25 mouse cellular contexts compared by ENCODE assay signal in genomic region chr9:91509672-91510071, GRCm38 (mm10).
A peak's percentile ranks its signal among the peaks of the same experiment; 100 is the strongest.
DNase-seq lines count a peak whose midpoint lies in the region; ATAC-seq and TF ChIP-seq lines count a peak whose summit lies in the region.
"Had no signal": no experiment of that assay in that cellular context is flagged by ENCODE, and none has a peak within 500 bp of the region (broad histone marks: within the 10 kb centered on the region; RNA-seq: fewer than 3 reads in every experiment).

No protein-coding gene starts in this region.

- DNase-seq in forebrain, embryonic 11.5 days (ENCODE audit: low spot score), result no peak
- DNase-seq in forebrain, postnatal 0 days, result no peak
- DNase-seq in hindbrain, postnatal 0 days (ENCODE audit: low spot score), result no peak
- DNase-seq in urinary bladder, postnatal 4 days (ENCODE audit: low spot score in 2 of 2), result no peak
- DNase-seq: adrenal gland, adult 8-10 months; adrenal gland, postnatal 36 days; B cell, adult 2 months; cerebellum, adult 11 months; cerebellum, adult 8-10 months; cerebellum, postnatal 14 days; embryo, embryonic 11 days; gastrocnemius, adult 2 months; gastrocnemius, postnatal 25 days; heart, postnatal 10 days; heart, postnatal 4 days had no signal

- WGBS in forebrain, embryonic 11.5 days, result 63% methylated on average over 3 of the region's 3 CpGs
- WGBS in forebrain, postnatal 0 days, result 41% methylated on average over 3 of the region's 3 CpGs
- WGBS in hindbrain, embryonic 12.5 days, result 71% methylated on average over 3 of the region's 3 CpGs
- WGBS in hindbrain, postnatal 0 days, result 55% methylated on average over 3 of the region's 3 CpGs
- 53% methylated on average over 3 of the region's 3 CpGs for WGBS in midbrain, embryonic 15.5 days
- 57% methylated on average over 3 of the region's 3 CpGs for WGBS in midbrain, embryonic 13.5 days
- 41% methylated on average over 3 of the region's 3 CpGs for WGBS in forebrain, embryonic 16.5 days

- no peaks in the 10 kb centered on the region for H3K36me3 ChIP-seq in forebrain, embryonic 11.5 days (ENCODE audit: control insufficient read depth, insufficient read depth, low read length)
- no peaks in the 10 kb centered on the region for H3K36me3 ChIP-seq in forebrain, postnatal 0 days (ENCODE audit: insufficient read depth)
- H3K36me3 ChIP-seq in hindbrain, embryonic 12.5 days, result no peaks in the 10 kb centered on the region
- no peaks in the 10 kb centered on the region for H3K36me3 ChIP-seq in hindbrain, postnatal 0 days (ENCODE audit: insufficient read depth, low read length)
- no peaks in the 10 kb centered on the region for H3K36me3 ChIP-seq in midbrain, embryonic 15.5 days (replicated peaks)
- H3K36me3 ChIP-seq in midbrain, embryonic 13.5 days, result no peaks in the 10 kb centered on the region
- H3K36me3 ChIP-seq in forebrain, embryonic 16.5 days (ENCODE audit: control insufficient read depth, insufficient read depth), result no peaks in the 10 kb centered on the region
- H3K36me3 ChIP-seq: embryonic facial prominence, embryonic 15.5 days; G1E; heart, embryonic 10.5 days; intestine, embryonic 15.5 days had no signal

- H3K27ac ChIP-seq in forebrain, embryonic 11.5 days (ENCODE audit: low read depth, low read length), result no peak overlapping the region
- no peak overlapping the region for H3K27ac ChIP-seq in forebrain, postnatal 0 days (ENCODE audit: low read depth, low read length)
- H3K27ac ChIP-seq in hindbrain, embryonic 12.5 days, result no peak overlapping the region
- H3K27ac ChIP-seq in hindbrain, postnatal 0 days, result no peak overlapping the region
- peak overlapping the region; percentile 42; the same call in 1 of the 2 replicates for H3K27ac ChIP-seq in midbrain, embryonic 15.5 days
- no peak overlapping the region for H3K27ac ChIP-seq in midbrain, embryonic 13.5 days
- no peak overlapping the region for H3K27ac ChIP-seq in forebrain, embryonic 16.5 days (ENCODE audit: low read length)
- H3K27ac ChIP-seq: embryonic facial prominence, embryonic 15.5 days; gastrocnemius, adult 2 months; heart, embryonic 10.5 days; intestine, embryonic 15.5 days had no signal

- no peaks in the 10 kb centered on the region for H3K9me3 ChIP-seq in forebrain, embryonic 11.5 days (ENCODE audit: control insufficient read depth, low read length)
- H3K9me3 ChIP-seq in forebrain, postnatal 0 days (ENCODE audit: low read length), result no peaks in the 10 kb centered on the region
- H3K9me3 ChIP-seq in hindbrain, embryonic 12.5 days (replicated peaks), result no peaks in the 10 kb centered on the region
- H3K9me3 ChIP-seq in hindbrain, postnatal 0 days (ENCODE audit: low read length), result no peaks in the 10 kb centered on the region
- H3K9me3 ChIP-seq in midbrain, embryonic 15.5 days, result no peaks in the 10 kb centered on the region
- H3K9me3 ChIP-seq in midbrain, embryonic 13.5 days, result no peaks in the 10 kb centered on the region
- no peaks in the 10 kb centered on the region for H3K9me3 ChIP-seq in forebrain, embryonic 16.5 days (ENCODE audit: control insufficient read depth, low read length)
- H3K9me3 ChIP-seq: embryonic facial prominence, embryonic 15.5 days; G1E; heart, embryonic 10.5 days; intestine, embryonic 15.5 days had no signal

- TF ChIP-seq CTCF in forebrain, postnatal 0 days (IDR thresholded peaks at IDR 0.05; ENCODE audit: low read depth), result no peak
- no peak for TF ChIP-seq CTCF in hindbrain, postnatal 0 days (IDR thresholded peaks at IDR 0.05; ENCODE audit: low read depth)

- no peaks in the 10 kb centered on the region for H3K4me1 ChIP-seq in forebrain, embryonic 11.5 days (replicated peaks; ENCODE audit: control insufficient read depth, insufficient read depth, low read length)
- no peaks in the 10 kb centered on the region for H3K4me1 ChIP-seq in forebrain, postnatal 0 days (ENCODE audit: insufficient read depth)
- no peaks in the 10 kb centered on the region for H3K4me1 ChIP-seq in hindbrain, embryonic 12.5 days
- no peaks in the 10 kb centered on the region for H3K4me1 ChIP-seq in hindbrain, postnatal 0 days (ENCODE audit: insufficient read depth, low read length)
- H3K4me1 ChIP-seq in midbrain, embryonic 15.5 days, result peaks cover 3% of the 10 kb centered on the region; the same call in 1 of the 2 replicates
- H3K4me1 ChIP-seq in midbrain, embryonic 13.5 days (replicated peaks), result 0 out of 2 replicates have a peak, but pooled peaks cover 4% of the 10 kb centered on the region
- H3K4me1 ChIP-seq in forebrain, embryonic 16.5 days (replicated peaks; ENCODE audit: control insufficient read depth, insufficient read depth, low read length), result no peaks in the 10 kb centered on the region
- H3K4me1 ChIP-seq: embryonic facial prominence, embryonic 15.5 days; heart, embryonic 10.5 days; intestine, embryonic 15.5 days had no signal

- H3K4me3 ChIP-seq in forebrain, embryonic 11.5 days (ENCODE audit: low read depth, low read length), result no peak overlapping the region
- H3K4me3 ChIP-seq in forebrain, postnatal 0 days (ENCODE audit: low read depth, low read length), result no peak overlapping the region
- H3K4me3 ChIP-seq in hindbrain, embryonic 12.5 days, result no peak overlapping the region
- H3K4me3 ChIP-seq in hindbrain, postnatal 0 days (ENCODE audit: low read length), result no peak overlapping the region
- H3K4me3 ChIP-seq in midbrain, embryonic 15.5 days, result no peak overlapping the region
- no peak overlapping the region for H3K4me3 ChIP-seq in midbrain, embryonic 13.5 days (replicated peaks)
- no peak overlapping the region for H3K4me3 ChIP-seq in forebrain, embryonic 16.5 days (replicated peaks; ENCODE audit: low read length)
- H3K4me3 ChIP-seq: embryonic facial prominence, embryonic 15.5 days; erythroblast, embryonic 14.5 days; gastrocnemius, adult 2 months; heart, embryonic 10.5 days; intestine, embryonic 15.5 days had no signal

- no peaks in the 10 kb centered on the region for H3K27me3 ChIP-seq in forebrain, embryonic 11.5 days (ENCODE audit: control insufficient read depth, insufficient read depth, low read length)
- no peaks in the 10 kb centered on the region for H3K27me3 ChIP-seq in forebrain, postnatal 0 days (ENCODE audit: insufficient read depth, low read length)
- no peaks in the 10 kb centered on the region for H3K27me3 ChIP-seq in hindbrain, embryonic 12.5 days
- no peaks in the 10 kb centered on the region for H3K27me3 ChIP-seq in hindbrain, postnatal 0 days (ENCODE audit: insufficient read depth, low read length)
- no peaks in the 10 kb centered on the region for H3K27me3 ChIP-seq in midbrain, embryonic 15.5 days (replicated peaks)
- H3K27me3 ChIP-seq in midbrain, embryonic 13.5 days, result no peaks in the 10 kb centered on the region
- H3K27me3 ChIP-seq in forebrain, embryonic 16.5 days (replicated peaks; ENCODE audit: control insufficient read depth, insufficient read depth, low read length), result no peaks in the 10 kb centered on the region
- H3K27me3 ChIP-seq: embryonic facial prominence, embryonic 15.5 days; intestine, embryonic 15.5 days had no signal

- peak; percentile 56 for ATAC-seq in forebrain, embryonic 11.5 days (replicated peaks; ENCODE audit: low FRiP score)
- no peak for ATAC-seq in forebrain, postnatal 0 days
- ATAC-seq in hindbrain, embryonic 12.5 days (ENCODE audit: low FRiP score), result peak; percentile 43; the same call in 1 of the 2 replicates
- ATAC-seq in hindbrain, postnatal 0 days, result no peak
- ATAC-seq in midbrain, embryonic 15.5 days (replicated peaks), result peak; percentile 54; the same call in 1 of the 2 replicates
- no peak for ATAC-seq in midbrain, embryonic 13.5 days
- ATAC-seq in forebrain, embryonic 16.5 days, result peak; percentile 26; the same call in 1 of the 2 replicates
- ATAC-seq: CD4-positive, CD25-positive, alpha-beta regulatory T cell, adult 4 months; intestine, embryonic 15.5 days had no signal

- H3K9ac ChIP-seq in forebrain, embryonic 11.5 days (ENCODE audit: low read length), result no peak overlapping the region
- no peak overlapping the region for H3K9ac ChIP-seq in forebrain, postnatal 0 days
- no peak overlapping the region for H3K9ac ChIP-seq in hindbrain, embryonic 12.5 days
- H3K9ac ChIP-seq in hindbrain, postnatal 0 days (replicated peaks; ENCODE audit: low read length), result no peak overlapping the region
- H3K9ac ChIP-seq in midbrain, embryonic 15.5 days, result no peak overlapping the region
- H3K9ac ChIP-seq in midbrain, embryonic 13.5 days (replicated peaks), result no peak overlapping the region
- H3K9ac ChIP-seq in forebrain, embryonic 16.5 days (replicated peaks; ENCODE audit: low read depth, low read length), result no peak overlapping the region
- H3K9ac ChIP-seq: embryonic facial prominence, embryonic 15.5 days; intestine, embryonic 15.5 days had no signal

- H3K4me2 ChIP-seq in forebrain, embryonic 11.5 days (ENCODE audit: low read depth, low read length, severe bottlenecking), result no peak overlapping the region
- no peak overlapping the region for H3K4me2 ChIP-seq in forebrain, postnatal 0 days (ENCODE audit: low read depth)
- H3K4me2 ChIP-seq in hindbrain, embryonic 12.5 days (replicated peaks), result no peak overlapping the region
- no peak overlapping the region for H3K4me2 ChIP-seq in hindbrain, postnatal 0 days (ENCODE audit: low read depth, low read length)
- H3K4me2 ChIP-seq in midbrain, embryonic 15.5 days, result no peak overlapping the region
- H3K4me2 ChIP-seq in midbrain, embryonic 13.5 days (replicated peaks), result no peak overlapping the region
- H3K4me2 ChIP-seq in forebrain, embryonic 16.5 days (ENCODE audit: low read length), result no peak overlapping the region
- H3K4me2 ChIP-seq: embryonic facial prominence, embryonic 15.5 days; intestine, embryonic 15.5 days had no signal

Comparison
In these comparisons a context has a peak if more than half of its experiments do, and no peak if none do; other contexts are left out.
1. ATAC-seq: peak in forebrain, embryonic 11.5 days (single experiment), hindbrain, embryonic 12.5 days (single experiment), midbrain, embryonic 15.5 days (single experiment) and forebrain, embryonic 16.5 days (single experiment); none in forebrain, postnatal 0 days (single experiment), hindbrain, postnatal 0 days (single experiment) and midbrain, embryonic 13.5 days (single experiment).